ENCODE assay signal across 21 mouse cellular contexts in the genomic region with DNA sequence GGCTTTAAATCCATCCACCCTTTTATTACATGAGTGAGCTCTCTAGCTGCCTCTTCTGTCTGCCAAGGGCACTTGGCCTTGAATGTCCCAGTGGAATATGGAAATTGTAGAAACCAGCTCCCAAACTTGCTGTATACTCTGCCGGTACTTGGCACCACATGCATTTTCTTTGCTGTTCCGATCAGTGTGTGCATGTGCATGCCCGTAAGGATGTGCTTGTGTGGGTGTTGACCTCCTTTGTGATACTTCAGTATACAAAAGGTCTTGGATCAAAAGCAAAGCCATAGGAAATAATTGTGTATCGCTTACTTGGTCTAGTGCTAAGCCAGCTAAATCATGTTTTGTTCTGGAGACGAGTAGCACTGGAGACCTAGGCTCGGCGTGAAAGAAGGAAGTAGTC. TPM values are rescaled to one million over a fixed set of nuclear protein-coding genes. Genes with fewer than 3 reads are reported as not detected.
"Had no signal": no experiment of that assay in that cellular context is flagged by ENCODE, and none has a peak within 500 bp of the region (broad histone marks: within the 10 kb centered on the region; RNA-seq: fewer than 3 reads in every experiment).

No protein-coding gene starts in this region.

- H3K27me3 ChIP-seq: liver, embryonic 13.5 days; neural tube, embryonic 12.5 days had no signal

- DNase-seq: kidney, postnatal 10 days; kidney, postnatal 36 days; layer of hippocampus, postnatal 36 days; liver, embryonic 13.5 days; lung, adult 2 months; lung, postnatal 14 days; lung, postnatal 4 days; midbrain, embryonic 14.5 days; right cerebral cortex, adult 18-20 months; right cerebral cortex, postnatal 14 days; right cerebral cortex, postnatal 4 days; thymus, adult 2 months; thymus, postnatal 14 days; thymus, postnatal 4 days had no signal

- H3K4me2 ChIP-seq: liver, embryonic 13.5 days; midbrain, embryonic 11.5 days; neural tube, embryonic 12.5 days had no signal

- H3K4me1 ChIP-seq: liver, embryonic 13.5 days had no signal

- H3K9ac ChIP-seq: liver, embryonic 13.5 days; neural tube, embryonic 12.5 days had no signal

- H3K27ac ChIP-seq: liver, embryonic 13.5 days; neural tube, embryonic 12.5 days; stomach, postnatal 0 days had no signal

- H3K4me3 ChIP-seq: left cerebral cortex, adult 2 months; liver, embryonic 13.5 days; neural tube, embryonic 12.5 days had no signal

- H3K9me3 ChIP-seq: liver, embryonic 13.5 days; neural tube, embryonic 12.5 days had no signal

RNA-seq across cellular contexts. Expression of a gene that starts 12.6 kb away (rescaled TPM):
- total RNA-seq: megakaryocyte-erythroid progenitor cell, adult 5-6 weeks had no signal

RNA-seq across cellular contexts. Expression of a gene that starts 25.9 kb away (rescaled TPM):
- total RNA-seq: megakaryocyte progenitor cell, adult 5-6 weeks; megakaryocyte-erythroid progenitor cell, adult 5-6 weeks had no signal

RNA-seq across cellular contexts. Expression of a gene that starts 45.5 kb away (rescaled TPM):
- total RNA-seq: liver, adult 2 months; megakaryocyte progenitor cell, adult 5-6 weeks; megakaryocyte-erythroid progenitor cell, adult 5-6 weeks had no signal
- polyA plus RNA-seq: liver, adult 2 months had no signal
